Mouse (Mus musculus) CD4-positive, CD25-positive, alpha-beta regulatory T cell, adult 4 months (primary cell): ENCODE measurements around the gene Tspyl3. TPM values are rescaled to one million over a fixed set of nuclear protein-coding genes. Genes with fewer than 3 reads are reported as not detected.

ENCODE experiments used
- ATAC-seq: one replicate; pipeline ENCODE4 v1.8.0; 2017
- polyA plus RNA-seq, 2 experiments: library from polyadenylated mRNA; unstranded; fragments of 100-300 nt; shearing (Covaris generic); gene quantifications; one replicate each; pipeline ENCODE4 v1.2.1; 2017

The Tspyl3 gene
- polyA plus RNA-seq, 2 experiments from 2014 or later = 23.8 to 25.2 TPM

- ATAC-seq = peak; percentile 19
These were observed 333 bp upstream of the Tspyl3 start for GRCm38 (mm10) chr2:153225595-153225953.

GRCm38 (mm10) chr2:153222566-153222965 is 2.7 kb downstream of the Tspyl3 start:
- ATAC-seq = no peak

- no peak for ATAC-seq
These were observed 3.1 kb downstream of the Tspyl3 start for GRCm38 (mm10) chr2:153222130-153222529.

GRCm38 (mm10) chr2:153221620-153222019 is 3.6 kb downstream of the Tspyl3 start:
- ATAC-seq = no peak

- ATAC-seq = no peak
These were observed 6.7 kb downstream of the Tspyl3 start for GRCm38 (mm10) chr2:153218516-153218915.

GRCm38 (mm10) chr2:153217826-153218340 is 7.4 kb downstream of the Tspyl3 start:
- ATAC-seq = no peak

GRCm38 (mm10) chr2:153215421-153215820 is 9.8 kb downstream of the Tspyl3 start:
- peak; percentile 25 for ATAC-seq

- ATAC-seq = peak; percentile 92
These were observed 10.4 kb downstream of the Tspyl3 start for GRCm38 (mm10) chr2:153214771-153215259.

GRCm38 (mm10) chr2:153213351-153213750 is 11.9 kb downstream of the Tspyl3 start:
- ATAC-seq = no peak

GRCm38 (mm10) chr2:153211451-153211850 is 13.8 kb downstream of the Tspyl3 start:
- peak; percentile 22 for ATAC-seq

- ATAC-seq = no peak
These were observed 16.0 kb downstream of the Tspyl3 start for GRCm38 (mm10) chr2:153209286-153209685.

- ATAC-seq = no peak
These were observed 17.1 kb downstream of the Tspyl3 start for GRCm38 (mm10) chr2:153208149-153208548.

- no peak for ATAC-seq
These were observed 22.5 kb downstream of the Tspyl3 start for GRCm38 (mm10) chr2:153202766-153203165.

- no peak for ATAC-seq
These were observed 26.1 kb downstream of the Tspyl3 start for GRCm38 (mm10) chr2:153199114-153199513.

GRCm38 (mm10) chr2:153198485-153198884 is 26.8 kb downstream of the Tspyl3 start:
- no peak for ATAC-seq

- ATAC-seq = no peak
These were observed 31.0 kb downstream of the Tspyl3 start for GRCm38 (mm10) chr2:153194255-153194654.

GRCm38 (mm10) chr2:153191242-153191641 is 34.0 kb downstream of the Tspyl3 start:
- no peak for ATAC-seq

GRCm38 (mm10) chr2:153187848-153188247 is 37.4 kb downstream of the Tspyl3 start:
- ATAC-seq = no peak

GRCm38 (mm10) chr2:153186176-153186591 is 39.1 kb downstream of the Tspyl3 start:
- ATAC-seq = no peak

- ATAC-seq = no peak
These were observed 45.3 kb downstream of the Tspyl3 start for GRCm38 (mm10) chr2:153179961-153180360.

GRCm38 (mm10) chr2:153179126-153179860 is 45.9 kb downstream of the Tspyl3 start:
- no peak for ATAC-seq

GRCm38 (mm10) chr2:153177188-153177587 is 48.1 kb downstream of the Tspyl3 start:
- no peak for ATAC-seq

- ATAC-seq = no peak
These were observed 49.2 kb downstream of the Tspyl3 start for GRCm38 (mm10) chr2:153175995-153176570.
